Mouse (Mus musculus) limb, embryonic 14.5 days (tissue): ENCODE results near the gene Carns1. TPM values are rescaled to one million over a fixed set of nuclear protein-coding genes. Genes with fewer than 3 reads are reported as not detected.

Source experiments
- ATAC-seq: fragments of 200-750 bp; cut with Nextera tagmentation; 2 replicates; pipeline ENCODE4 v1.8.0; 2017; ENCODE audit warnings: low read depth, moderate number of reproducible peaks, moderate TSS enrichment; ENCODE audit not compliant: low FRiP score
- DNase-seq: peaks from one replicate; pipeline ENCODE4 v3.0.0-alpha.2; 2015; ENCODE audit warnings: low spot score
- H3K27ac ChIP-seq: fragments of 300-500 bp; sonication (generic); replicated peaks from 2 replicates; pipeline ENCODE4 v1.5.1; 2014; ENCODE audit warnings: low read depth, mild to moderate bottlenecking, low read length, moderate library complexity, mixed read lengths
- H3K27me3 ChIP-seq: fragments of 300-500 bp; sonication (generic); 2 replicates; pipeline ENCODE4 v1.6.1; 2014; ENCODE audit warnings: low read length, mixed read lengths; ENCODE audit not compliant: control insufficient read depth, insufficient read depth
- H3K36me3 ChIP-seq: fragments of 300-500 bp; sonication (generic); 2 replicates; pipeline ENCODE4 v1.6.1; 2014; ENCODE audit warnings: mild to moderate bottlenecking, low read length, moderate library complexity, mixed read lengths; ENCODE audit not compliant: control insufficient read depth, insufficient read depth
- H3K4me1 ChIP-seq: fragments of 300-500 bp; sonication (generic); 2 replicates; pipeline ENCODE4 v1.6.1; 2014; ENCODE audit warnings: antibody characterized with exemption, low read length, mixed read lengths; ENCODE audit not compliant: control insufficient read depth, insufficient read depth
- H3K4me2 ChIP-seq: fragments of 300-500 bp; sonication (generic); replicated peaks from 2 replicates; pipeline ENCODE4 v1.6.1; 2014; ENCODE audit warnings: low read depth, mild to moderate bottlenecking, low read length, moderate library complexity; ENCODE audit not compliant: severe bottlenecking
- H3K4me3 ChIP-seq: fragments of 300-500 bp; sonication (generic); replicated peaks from 2 replicates; pipeline ENCODE4 v1.5.1; 2014; ENCODE audit warnings: low read length
- H3K9ac ChIP-seq: fragments of 300-500 bp; sonication (generic); 2 replicates; pipeline ENCODE4 v1.6.1; 2014; ENCODE audit warnings: mild to moderate bottlenecking, low read depth, low read length, moderate library complexity; ENCODE audit not compliant: severe bottlenecking
- H3K9me3 ChIP-seq: fragments of 300-500 bp; sonication (generic); 2 replicates; pipeline ENCODE4 v1.6.1; 2016; ENCODE audit warnings: low read length; ENCODE audit not compliant: control insufficient read depth
- POLR2A ChIP-seq: fragments of 200-500 bp; IDR thresholded peaks from 2 replicates; pipeline ENCODE4 v1.8.0; 2012; ENCODE audit warnings: inconsistent platforms, mild to moderate bottlenecking, moderate library complexity, borderline replicate concordance; ENCODE audit not compliant: insufficient read depth, insufficient read length; ENCODE audit errors: extremely low read depth
- WGBS: fragments of 180-500 bp; shearing (Covaris S2); extraction: QIAGEN DNeasy Blood & Tissue Kit; methylation state at CpG from one replicate; pipeline ENCODE4 v1.1.7; 2014; 5-methylcytosine and 5-hydroxymethylcytosine counted together
- polyA plus RNA-seq, 2 experiments: library from polyadenylated mRNA; depleted of rRNA in 1 of 2; stranded (reverse) in 1 of 2; unstranded in 1 of 2; fragments of >200 nt; fragmentation: Nextera tagmentation in 1 of 2; extraction: Ambion mirVana in 1 of 2; gene quantifications; 2 replicates each; pipeline versions ENCODE4 v1.2.1 to v1.2.3; 2012 to 2014

Carns1 gene
- polyA plus RNA-seq, 2 experiments = 1.8 to 2.6 TPM

- no peak overlapping the region for H3K4me3 ChIP-seq
- no peaks in the 10 kb centered on the region for H3K4me1 ChIP-seq
- no peak overlapping the region for H3K4me2 ChIP-seq
- no peak overlapping the region for H3K27ac ChIP-seq
- no peak overlapping the region for H3K9ac ChIP-seq
- no peak for ATAC-seq
- no peak for TF ChIP-seq POLR2A
- no peaks in the 10 kb centered on the region for H3K9me3 ChIP-seq
- H3K36me3 ChIP-seq = peaks cover 38% of the 10 kb centered on the region
- no peak for DNase-seq
- WGBS = 85% methylated on average over 4 of the region's 4 CpGs
- no peaks in the 10 kb centered on the region for H3K27me3 ChIP-seq
Measured at GRCm38 (mm10) chr19:4134354-4134753, 40.9 kb downstream of the Carns1 start.

- H3K4me3 ChIP-seq = no peak overlapping the region
- H3K36me3 ChIP-seq = peaks cover 62% of the 10 kb centered on the region
- peaks cover 4% of the 10 kb centered on the region for H3K4me1 ChIP-seq
- ATAC-seq (no peak), DNase-seq (no peak)
- WGBS = 77% methylated on average over 2 of the region's 2 CpGs
- H3K9ac ChIP-seq = no peak overlapping the region
- no peaks in the 10 kb centered on the region for H3K9me3 ChIP-seq
- no peaks in the 10 kb centered on the region for H3K27me3 ChIP-seq
- H3K4me2 ChIP-seq = no peak overlapping the region
- no peak overlapping the region for H3K27ac ChIP-seq
- TF ChIP-seq POLR2A = no peak
Measured at GRCm38 (mm10) chr19:4131768-4132167, 43.5 kb downstream of the Carns1 start.

GRCm38 (mm10) chr19:4131075-4131474 lies 44.2 kb downstream of the Carns1 start:
- TF ChIP-seq POLR2A = no peak
- Histone ChIP-seq H3K36me3 (peaks cover 62% of the 10 kb centered on the region), H3K4me1 (peaks cover 8% of the 10 kb centered on the region), H3K4me2 (no peak overlapping the region), H3K27me3 (no peaks in the 10 kb centered on the region), H3K4me3 (no peak overlapping the region), H3K9me3 (no peaks in the 10 kb centered on the region), H3K9ac (no peak overlapping the region), H3K27ac (no peak overlapping the region)
- DNase-seq (no peak), ATAC-seq (no peak)
- 88% methylated on average over 5 of the region's 5 CpGs for WGBS

- Histone ChIP-seq H3K9ac (no peak overlapping the region), H3K4me2 (no peak overlapping the region), H3K27me3 (no peaks in the 10 kb centered on the region), H3K4me1 (peaks cover 8% of the 10 kb centered on the region), H3K4me3 (no peak overlapping the region), H3K36me3 (peaks cover 62% of the 10 kb centered on the region), H3K27ac (no peak overlapping the region), H3K9me3 (no peaks in the 10 kb centered on the region)
- ATAC-seq (no peak), DNase-seq (no peak)
- 81% methylated on average over 4 of the region's 4 CpGs for WGBS
- no peak for TF ChIP-seq POLR2A
Measured at GRCm38 (mm10) chr19:4130106-4130505, 45.2 kb downstream of the Carns1 start.

GRCm38 (mm10) chr19:4129462-4129861 lies 45.8 kb downstream of the Carns1 start:
- 94% methylated on average over 7 of the region's 7 CpGs for WGBS
- no peak overlapping the region for H3K4me3 ChIP-seq
- no peaks in the 10 kb centered on the region for H3K9me3 ChIP-seq
- peaks cover 62% of the 10 kb centered on the region for H3K36me3 ChIP-seq
- peaks cover 8% of the 10 kb centered on the region for H3K4me1 ChIP-seq
- H3K9ac ChIP-seq = no peak overlapping the region
- H3K27ac ChIP-seq = no peak overlapping the region
- ATAC-seq (no peak), DNase-seq (no peak)
- no peak for TF ChIP-seq POLR2A
- no peak overlapping the region for H3K4me2 ChIP-seq
- H3K27me3 ChIP-seq = no peaks in the 10 kb centered on the region
